Mouse (Mus musculus) ES-Bruce4 (cell line): ENCODE data around the gene Nmrk1.

Experiments used
- CTCF ChIP-seq: IDR thresholded peaks from one replicate; pipeline ENCODE4 v1.8.1; 2011; ENCODE audit warnings: low read depth, low read length
- EP300 ChIP-seq: IDR thresholded peaks from 2 replicates; pipeline ENCODE4 v1.6.1; 2011; ENCODE audit warnings: low read depth, low read length; ENCODE audit not compliant: insufficient read depth

DNA sequence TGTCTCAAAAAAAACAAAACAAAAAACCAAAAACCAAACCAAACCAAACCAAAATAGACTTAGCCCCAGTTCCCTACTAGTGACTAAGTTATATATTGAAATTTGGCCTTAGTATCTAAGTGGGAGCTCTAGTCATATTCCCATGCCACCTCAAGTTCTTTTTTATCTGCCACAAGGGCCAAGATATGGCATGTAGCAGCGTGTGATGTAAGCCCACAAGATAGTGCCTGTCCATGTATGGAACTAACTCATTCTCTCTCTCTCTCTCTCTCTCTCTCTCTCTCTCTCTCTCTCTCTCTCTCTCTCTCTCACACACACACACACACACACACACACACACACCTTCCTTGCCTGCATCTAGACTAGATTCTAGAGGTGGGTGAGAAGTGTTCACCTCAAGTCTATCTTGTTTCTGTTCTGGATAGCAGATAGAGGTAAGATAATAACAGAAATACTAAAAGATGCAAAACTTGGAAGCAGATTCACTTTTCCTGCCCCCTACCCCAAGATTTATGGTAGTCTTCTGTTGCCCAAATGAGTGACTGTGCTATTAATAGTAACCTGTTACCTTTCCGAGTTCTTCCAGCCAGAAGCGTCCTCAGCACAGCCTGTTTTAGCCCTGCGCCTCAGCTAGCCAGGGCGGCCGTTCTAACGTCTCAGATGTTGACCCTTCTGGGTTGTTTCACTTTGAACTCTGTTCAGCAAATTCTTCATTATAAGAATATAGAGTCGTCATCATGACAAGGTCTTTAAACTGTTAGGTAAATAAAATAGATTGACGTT lies 16.2 kb downstream of the Nmrk1 start:
- TF ChIP-seq CTCF (no peak), EP300 (no peak)
